Mouse (Mus musculus): ENCODE results near the gene Tsr3. TPM values are rescaled to one million over a fixed set of nuclear protein-coding genes. Genes with fewer than 3 reads are reported as not detected.
"Not testable (repeated sequence)": the region's sequence is repeated elsewhere in the genome, so short reads cannot be mapped to it uniquely, and the experiment has no call there.

Gene Tsr3
- polyA plus RNA-seq, 1 experiment = 40.8 TPM

DNA sequence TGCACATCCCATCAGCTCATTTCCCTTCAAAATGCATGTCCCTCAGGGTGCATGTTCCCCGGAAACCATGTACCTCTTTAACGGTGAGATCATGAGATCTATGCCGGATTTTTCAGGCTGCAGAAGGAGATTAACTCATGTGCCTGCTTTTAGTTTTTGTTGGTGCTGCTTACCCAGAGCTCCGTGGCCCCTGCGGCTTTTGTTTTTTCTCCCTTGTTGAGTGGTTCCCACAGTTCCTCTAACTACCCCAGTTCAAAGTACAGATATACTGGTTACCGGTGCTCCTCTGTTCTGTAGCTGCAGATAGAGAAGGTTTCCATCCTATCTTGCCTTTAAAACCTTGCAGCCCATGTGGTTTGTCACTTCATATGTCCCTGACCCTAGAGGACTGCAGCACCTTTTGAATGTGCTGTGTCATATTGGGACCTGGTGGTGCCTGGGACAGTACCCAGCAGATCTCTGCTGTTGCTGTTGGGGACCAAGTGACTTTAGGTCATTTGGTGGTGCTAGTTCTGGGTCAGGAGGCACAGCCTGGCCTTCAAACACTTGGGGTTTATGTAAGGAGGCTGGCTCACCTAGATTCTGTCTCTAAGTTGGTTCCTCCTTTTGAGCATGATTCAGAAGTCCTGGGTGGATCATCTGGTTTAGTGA, 16.9 kb upstream of the Tsr3 start:
- TF ChIP-seq POLR2A (IDR thresholded peaks at IDR 0.05; ENCODE audit: borderline replicate concordance, extremely low read depth, insufficient read depth, insufficient read length, poor library complexity, severe bottlenecking) (no peak), CTCF (IDR thresholded peaks at IDR 0.05; ENCODE audit: borderline replicate concordance, extremely low read depth, insufficient read depth, insufficient read length) (no peak)
- DNase-seq (ENCODE audit: low read depth) = no peak

DNA sequence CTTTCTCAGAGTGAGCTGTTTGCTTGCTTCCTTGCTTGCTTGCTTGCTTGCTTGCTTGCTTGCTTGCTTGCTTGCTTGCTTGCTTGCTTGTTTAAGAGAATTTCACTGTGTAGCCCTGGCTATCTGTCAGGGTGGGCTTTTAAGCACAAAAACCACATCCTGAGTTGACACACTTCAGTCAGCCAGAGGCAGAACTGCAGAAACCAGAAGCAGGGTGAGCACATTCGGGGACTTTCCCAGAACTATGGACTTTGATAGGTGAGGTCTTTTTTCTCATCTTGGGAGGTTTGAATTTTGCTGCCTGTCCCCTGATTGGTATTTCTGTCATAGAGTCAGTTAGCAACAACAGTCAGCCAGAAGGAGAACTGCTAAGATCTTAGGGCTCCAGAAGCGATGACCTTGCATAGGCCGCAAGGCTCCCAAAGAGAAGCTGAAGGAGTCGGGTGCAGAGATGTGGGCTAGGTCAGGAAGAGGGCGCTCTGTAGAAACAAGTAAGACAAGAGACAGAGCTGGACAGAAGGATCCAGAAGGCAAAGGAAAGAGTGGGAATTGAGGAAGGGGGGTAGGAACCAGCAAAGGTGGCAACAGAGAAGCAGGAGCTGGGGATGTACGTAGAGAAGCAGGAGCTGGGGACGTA, 15.3 kb upstream of the Tsr3 start:
- no peak for DNase-seq (ENCODE audit: low read depth)
- no peak for TF ChIP-seq POLR2A (IDR thresholded peaks at IDR 0.05; ENCODE audit: borderline replicate concordance, extremely low read depth, insufficient read depth, insufficient read length, poor library complexity, severe bottlenecking)
- TF ChIP-seq CTCF (IDR thresholded peaks at IDR 0.05; ENCODE audit: borderline replicate concordance, extremely low read depth, insufficient read depth, insufficient read length) = no peak

DNA sequence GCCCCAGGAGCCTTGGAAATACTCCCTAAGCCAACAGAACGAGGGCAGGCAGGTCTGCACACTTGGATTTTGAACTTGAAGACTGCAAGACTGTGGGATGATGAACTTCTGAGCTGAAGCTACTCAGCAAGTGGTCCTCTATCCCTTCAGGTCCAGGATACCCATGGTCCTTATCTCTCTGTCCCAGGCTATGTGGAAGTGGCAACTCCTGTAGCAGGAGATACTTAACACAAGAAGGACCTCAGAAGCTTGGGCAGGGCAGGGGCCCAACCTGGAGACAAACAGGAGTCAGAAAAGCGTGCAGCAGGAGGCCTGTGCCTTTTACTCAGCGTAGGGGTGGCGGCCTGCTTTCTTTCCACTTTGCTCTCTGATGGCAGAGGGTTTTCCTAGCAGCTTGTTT, 14.3 kb upstream of the Tsr3 start:
- DNase-seq (ENCODE audit: low read depth) = no peak
- TF ChIP-seq CTCF (IDR thresholded peaks at IDR 0.05; ENCODE audit: borderline replicate concordance, extremely low read depth, insufficient read depth, insufficient read length) (no peak), POLR2A (IDR thresholded peaks at IDR 0.05; ENCODE audit: borderline replicate concordance, extremely low read depth, insufficient read depth, insufficient read length, poor library complexity, severe bottlenecking) (no peak)

DNA sequence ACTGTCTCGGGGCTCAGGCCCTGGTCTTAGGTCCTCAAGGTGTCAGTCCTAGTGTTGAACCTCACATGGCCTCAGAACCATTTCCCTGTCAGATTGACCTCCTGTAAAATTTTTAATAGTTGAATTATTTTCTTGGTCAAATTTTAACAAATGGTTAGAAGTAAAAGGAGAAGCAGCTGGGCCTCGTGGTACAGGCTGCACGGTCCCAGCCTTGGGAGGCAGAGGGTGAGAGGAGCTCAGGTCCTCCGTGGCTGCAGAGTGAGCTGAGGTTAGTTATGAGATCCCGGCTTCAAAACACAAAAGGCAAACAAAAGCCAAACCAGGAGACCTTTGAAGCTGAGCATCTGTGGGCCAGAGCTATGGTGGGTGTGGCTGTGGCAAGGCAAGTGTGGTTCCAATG, 12.0 kb upstream of the Tsr3 start:
- TF ChIP-seq POLR2A (IDR thresholded peaks at IDR 0.05; ENCODE audit: borderline replicate concordance, extremely low read depth, insufficient read depth, insufficient read length, poor library complexity, severe bottlenecking) = no peak
- TF ChIP-seq CTCF (IDR thresholded peaks at IDR 0.05; ENCODE audit: borderline replicate concordance, extremely low read depth, insufficient read depth, insufficient read length) = no peak
- no peak for DNase-seq (ENCODE audit: low read depth)

- DNase-seq (ENCODE audit: low read depth) = not testable (repeated sequence)
Measured at GRCm38 (mm10) chr17:25230014-25230655, 9.8 kb upstream of the Tsr3 start.

GRCm38 (mm10) chr17:25230700-25231099, 9.3 kb upstream of the Tsr3 start:
- no peak for TF ChIP-seq CTCF (IDR thresholded peaks at IDR 0.05; ENCODE audit: borderline replicate concordance, extremely low read depth, insufficient read depth, insufficient read length)
- TF ChIP-seq POLR2A (IDR thresholded peaks at IDR 0.05; ENCODE audit: borderline replicate concordance, extremely low read depth, insufficient read depth, insufficient read length, poor library complexity, severe bottlenecking) = no peak
- no peak for DNase-seq (ENCODE audit: low read depth)

DNA sequence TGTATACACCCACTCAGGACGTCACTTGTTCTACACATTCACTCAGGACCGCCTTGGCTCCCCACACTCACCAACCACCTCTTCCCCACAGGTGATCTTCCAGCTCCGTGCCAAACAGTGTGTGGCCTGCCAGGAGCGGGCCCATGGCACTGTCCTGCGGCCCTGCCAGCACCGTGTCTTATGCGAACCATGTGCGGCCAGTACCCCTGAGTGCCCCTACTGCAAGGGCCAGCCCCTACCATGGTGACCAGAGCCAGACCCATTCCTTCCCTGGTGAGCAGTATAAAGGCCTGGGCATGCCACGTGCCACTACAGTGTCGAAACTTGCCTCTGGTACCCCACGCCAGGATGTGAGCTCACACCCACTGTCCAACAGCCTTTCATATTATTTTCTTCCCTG, 8.3 kb upstream of the Tsr3 start:
- not testable (repeated sequence) for DNase-seq (ENCODE audit: low read depth)

GRCm38 (mm10) chr17:25235635-25236034, 4.3 kb upstream of the Tsr3 start:
- DNase-seq (ENCODE audit: low read depth) = no peak
- TF ChIP-seq POLR2A (IDR thresholded peaks at IDR 0.05; ENCODE audit: borderline replicate concordance, extremely low read depth, insufficient read depth, insufficient read length, poor library complexity, severe bottlenecking) (no peak), CTCF (IDR thresholded peaks at IDR 0.05; ENCODE audit: borderline replicate concordance, extremely low read depth, insufficient read depth, insufficient read length) (no peak)

GRCm38 (mm10) chr17:25243131-25243780, 3.3 kb downstream of the Tsr3 start:
- DNase-seq (ENCODE audit: low read depth) = no peak
- TF ChIP-seq CTCF (IDR thresholded peaks at IDR 0.05; ENCODE audit: borderline replicate concordance, extremely low read depth, insufficient read depth, insufficient read length) = no peak
- no peak for TF ChIP-seq POLR2A (IDR thresholded peaks at IDR 0.05; ENCODE audit: borderline replicate concordance, extremely low read depth, insufficient read depth, insufficient read length, poor library complexity, severe bottlenecking)

GRCm38 (mm10) chr17:25244239-25244638, 4.3 kb downstream of the Tsr3 start:
- TF ChIP-seq POLR2A (IDR thresholded peaks at IDR 0.05; ENCODE audit: borderline replicate concordance, extremely low read depth, insufficient read depth, insufficient read length, poor library complexity, severe bottlenecking) (no peak), CTCF (IDR thresholded peaks at IDR 0.05; ENCODE audit: borderline replicate concordance, extremely low read depth, insufficient read depth, insufficient read length) (no peak)
- no peak for DNase-seq (ENCODE audit: low read depth)

DNA sequence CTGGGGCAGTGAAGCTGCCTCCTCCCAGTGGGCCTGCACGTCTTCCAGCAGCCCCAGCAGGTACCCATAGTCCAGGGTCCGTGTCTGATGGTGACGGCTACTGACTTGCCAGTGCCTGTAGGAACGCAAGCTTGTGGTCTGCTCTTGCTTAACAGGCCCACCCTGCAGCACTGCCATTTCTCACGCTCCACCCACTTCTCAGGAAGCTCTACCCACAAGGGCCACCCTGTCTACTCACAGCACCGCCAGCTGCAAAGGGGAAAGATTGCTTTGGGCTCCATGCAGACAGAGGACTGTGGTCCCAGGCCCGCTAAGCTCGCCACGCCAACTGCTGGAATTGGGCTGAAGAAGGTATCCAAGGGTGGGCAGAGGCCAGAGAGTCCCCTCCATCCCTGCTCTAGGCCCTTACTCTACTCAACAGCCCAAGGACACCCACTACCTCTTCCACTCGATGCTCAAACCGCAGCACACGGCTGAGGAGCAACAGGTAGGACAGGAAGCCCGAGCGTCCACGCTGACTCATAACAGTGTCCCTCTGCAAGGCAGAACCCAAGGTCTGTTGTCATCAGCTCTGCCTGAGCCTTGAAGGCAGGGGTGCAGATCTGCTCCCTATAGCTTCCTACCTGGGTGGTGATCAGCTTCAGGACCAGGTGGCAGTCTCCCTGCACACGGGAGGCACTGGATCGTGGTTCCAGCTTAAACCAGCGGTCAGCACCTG, 8.2 kb downstream of the Tsr3 start:
- DNase-seq (ENCODE audit: low read depth) = no peak
- TF ChIP-seq CTCF (IDR thresholded peaks at IDR 0.05; ENCODE audit: borderline replicate concordance, extremely low read depth, insufficient read depth, insufficient read length) (no peak), POLR2A (IDR thresholded peaks at IDR 0.05; ENCODE audit: borderline replicate concordance, extremely low read depth, insufficient read depth, insufficient read length, poor library complexity, severe bottlenecking) (no peak)

Data from brain, embryonic 14.5 days (tissue).